8 mouse cellular contexts compared by ENCODE assay signal in genomic region chr10:59223301-59223700, GRCm38 (mm10). TPM values are rescaled to one million over a fixed set of nuclear protein-coding genes. Genes with fewer than 3 reads are reported as not detected.
DNase-seq lines count a peak whose midpoint lies in the region; TF ChIP-seq lines count a peak whose summit lies in the region.

No protein-coding gene starts in this region.

- no peaks in the 10 kb centered on the region for H3K36me3 ChIP-seq in ES-E14 (ENCODE audit: control insufficient read depth, insufficient read depth, low read length, poor library complexity, severe bottlenecking)

- no peaks in the 10 kb centered on the region for H3K9me3 ChIP-seq in ES-E14 (ENCODE audit: control insufficient read depth, insufficient read depth, low read depth, low read length)

- peak overlapping the region; percentile 95 to 99; a peak in 3 of 4 replicates for H3K4me3 ChIP-seq in ES-E14 (ENCODE audit: insufficient read depth in 1 of 2, low read depth in 1 of 2, low read length in 2 of 2, poor library complexity in 1 of 2, severe bottlenecking in 1 of 2)

- no peak overlapping the region for H3K27ac ChIP-seq in ES-E14 (ENCODE audit: insufficient read depth, low read depth, low read length, poor library complexity, severe bottlenecking)

- in situ Hi-C loops in ES-E14 (cut with MboI; ENCODE audit: low sequenced_read_pairs in 2 of 2, unreplicated experiment in 2 of 2), result no loop called here

- peaks cover 0 to 3% of the 10 kb centered on the region in 2 experiments; a peak in 1 of 4 replicates for H3K4me1 ChIP-seq in ES-E14 (ENCODE audit: control insufficient read depth in 2 of 2, insufficient read depth in 2 of 2, low read length in 2 of 2, poor library complexity in 1 of 2)

- DNase-seq in heart, adult 11 months, result peak; percentile 85
- no peak for DNase-seq in heart, adult 8-10 months (ENCODE audit: low spot score)
- no peak for DNase-seq in ES-E14 (ENCODE audit: low read depth, low spot score)
- peak; percentile 9 for DNase-seq in heart, postnatal 4 days
- DNase-seq in lung, postnatal 10 days, result peak; percentile 11
- no peak for DNase-seq in ovary, postnatal 14 days (ENCODE audit: low spot score)
- no peak for DNase-seq in spleen, adult 12 weeks (ENCODE audit: low spot score)
- no peak for DNase-seq in frontal cortex, postnatal 10 days (ENCODE audit: low spot score in 2 of 2)

- no peak overlapping the region for H3K9ac ChIP-seq in ES-E14 (ENCODE audit: insufficient read depth, low read depth, low read length, poor library complexity, severe bottlenecking)

TF ChIP-seq in ES-E14, 5 proteins besides CTCF, POLR2A, EP300 and RAD21:
- no peak for TF ChIP-seq ZNF384 (IDR thresholded peaks at IDR 0.05; ENCODE audit: low read depth, low read length)

RNA-seq across cellular contexts. Expression of gene Sowahc, which starts 1.5 kb away (rescaled TPM):
- total RNA-seq in heart, adult 8-10 months (2022), result 1 to 10 TPM; 1.0 to 1.5 (median 1.4) TPM
- total RNA-seq in ES-E14 (2012; rRNA removed), result 6.3 and 7.9 TPM in 2 replicates
- 1 to 10 TPM; 1.9 to 2.0 TPM for total RNA-seq in heart, postnatal 4 days (2021)

RNA-seq across cellular contexts. Expression of gene Sept10, which starts 1.7 kb away (rescaled TPM):
- total RNA-seq in heart, adult 8-10 months (2022), result 10 to 100 TPM; 14.4 to 20.6 (median 18.7) TPM
- total RNA-seq in ES-E14 (2012; rRNA removed), result 15.1 and 16.8 TPM in 2 replicates
- 10 to 100 TPM; 45.0 to 52.0 TPM for total RNA-seq in heart, postnatal 4 days (2021)

Comparison
In these comparisons a context has a peak if more than half of its experiments do, and no peak if none do; other contexts are left out.
1. DNase-seq: peak in heart, adult 11 months (single experiment), heart, postnatal 4 days (single experiment) and lung, postnatal 10 days (single experiment); none in heart, adult 8-10 months (single experiment), ES-E14 (single experiment), ovary, postnatal 14 days (single experiment), spleen, adult 12 weeks (single experiment) and frontal cortex, postnatal 10 days (0 of 2).